In the genomic region with DNA sequence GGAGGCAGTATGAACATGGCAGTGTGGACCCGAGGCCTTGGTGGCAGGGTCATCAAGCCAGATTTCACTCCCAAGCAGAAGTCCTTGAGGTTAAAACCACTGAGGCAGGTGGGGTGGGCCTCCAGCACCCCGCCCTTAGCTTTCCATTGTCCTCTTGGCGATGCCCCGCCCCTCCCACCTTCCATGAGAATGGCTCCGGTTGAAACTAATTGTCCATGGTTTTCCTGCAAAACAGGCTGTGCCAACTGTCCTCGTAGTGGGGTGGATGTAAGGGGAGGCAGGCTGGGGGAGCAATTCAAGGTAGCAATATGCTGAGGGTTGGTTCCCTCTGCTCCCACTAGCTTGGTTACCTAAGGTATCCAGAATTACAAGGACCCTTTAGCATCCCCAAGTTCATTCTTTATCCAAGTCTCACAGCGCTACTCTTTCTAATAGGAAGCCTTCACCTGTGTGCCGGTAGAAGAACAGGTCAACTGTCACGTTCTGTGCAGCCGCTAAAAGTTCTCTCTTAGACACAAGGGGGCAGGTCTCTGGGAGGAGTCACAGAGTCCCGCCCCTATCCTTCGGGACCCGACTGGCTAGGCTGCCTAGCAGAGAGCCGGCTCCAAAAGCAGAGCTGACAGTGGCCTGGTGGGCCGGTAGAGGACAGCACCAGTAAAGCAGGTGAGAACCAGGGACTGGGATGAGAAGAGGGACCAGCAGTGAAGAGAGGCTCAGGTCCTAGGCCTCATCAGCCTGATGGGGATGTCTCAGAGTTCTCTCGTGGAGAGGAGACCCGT, we compare ENCODE assay signal across 8 mouse cellular contexts. TPM values are rescaled to one million over a fixed set of nuclear protein-coding genes. Genes with fewer than 3 reads are reported as not detected.
DNase-seq lines count a peak whose midpoint lies in the region; ATAC-seq lines count a peak whose summit lies in the region.

No protein-coding gene starts in this region.

- no peaks in the 10 kb centered on the region for H3K9me3 ChIP-seq in hindbrain, embryonic 12.5 days (replicated peaks)
- no peaks in the 10 kb centered on the region for H3K9me3 ChIP-seq in neural tube, embryonic 11.5 days (ENCODE audit: control insufficient read depth, low read length)

- no peak overlapping the region for H3K9ac ChIP-seq in hindbrain, embryonic 12.5 days
- H3K9ac ChIP-seq in neural tube, embryonic 11.5 days (ENCODE audit: low read length), result no peak overlapping the region

- WGBS in hindbrain, embryonic 12.5 days, result 13% methylated on average over 17 of the region's 17 CpGs
- WGBS in neural tube, embryonic 11.5 days, result 10% methylated on average over 17 of the region's 17 CpGs

- no peak overlapping the region for H3K4me3 ChIP-seq in hindbrain, embryonic 12.5 days
- H3K4me3 ChIP-seq in neural tube, embryonic 11.5 days (ENCODE audit: low read depth, low read length), result no peak overlapping the region

- ATAC-seq in CD4-positive, CD25-positive, alpha-beta regulatory T cell, adult 4 months, result peak; percentile 34
- ATAC-seq in hindbrain, embryonic 12.5 days (ENCODE audit: low FRiP score), result peak; percentile 66
- ATAC-seq in neural tube, embryonic 11.5 days (ENCODE audit: insufficient read depth, low FRiP score, low TSS enrichment), result peak; percentile 55; the same call in 1 of the 2 replicates
- ATAC-seq in cerebellum, adult (ENCODE audit: insufficient number of reproducible peaks, low FRiP score, low TSS enrichment), result no peak

- peak overlapping the region; percentile 34 for H3K4me2 ChIP-seq in hindbrain, embryonic 12.5 days (replicated peaks)
- peak overlapping the region; percentile 9; the same call in 1 of the 2 replicates for H3K4me2 ChIP-seq in neural tube, embryonic 11.5 days (ENCODE audit: low read depth)

- DNase-seq in ZHBTc4 (ENCODE audit: low read depth, low spot score) (peak; percentile 93), liver (peak; percentile 53)
- peak; percentile 47 for DNase-seq in neural tube, embryonic 11.5 days (ENCODE audit: low spot score)
- DNase-seq in frontal cortex, postnatal 10 days (ENCODE audit: low spot score in 2 of 2), result no peak
- no peak for DNase-seq in layer of hippocampus, postnatal 14 days (ENCODE audit: low spot score in 2 of 2)

- H3K4me1 ChIP-seq in hindbrain, embryonic 12.5 days, result 0 out of 2 replicates have a peak, but pooled peaks cover 2% of the 10 kb centered on the region
- H3K4me1 ChIP-seq in neural tube, embryonic 11.5 days (ENCODE audit: control insufficient read depth, insufficient read depth, low read length), result 0 out of 2 replicates have a peak, but pooled peaks cover 2% of the 10 kb centered on the region

- H3K36me3 ChIP-seq in hindbrain, embryonic 12.5 days, result no peaks in the 10 kb centered on the region
- H3K36me3 ChIP-seq in neural tube, embryonic 11.5 days (ENCODE audit: control insufficient read depth, insufficient read depth, low read length), result no peaks in the 10 kb centered on the region

- peaks cover 16% of the 10 kb centered on the region for H3K27me3 ChIP-seq in hindbrain, embryonic 12.5 days
- no peaks in the 10 kb centered on the region for H3K27me3 ChIP-seq in neural tube, embryonic 11.5 days (ENCODE audit: control insufficient read depth, insufficient read depth, low read length)

- H3K27ac ChIP-seq in hindbrain, embryonic 12.5 days, result no peak overlapping the region
- no peak overlapping the region for H3K27ac ChIP-seq in neural tube, embryonic 11.5 days (ENCODE audit: low read depth, low read length)

RNA-seq across cellular contexts. Expression of gene Psmb7, which starts 25.1 kb away (rescaled TPM):
- 10 to 100 TPM; 87.0 to 95.3 TPM for polyA plus RNA-seq in CD4-positive, CD25-positive, alpha-beta regulatory T cell, adult 4 months (2017; shearing (Covaris generic))
- polyA plus RNA-seq in hindbrain, embryonic 12.5 days (2016; fragmentation: Nextera tagmentation; extraction: Ambion mirVana), result 267 and 272 TPM in 2 replicates
- polyA plus RNA-seq in neural tube, embryonic 11.5 days (2014; fragmentation: Nextera tagmentation; extraction: Ambion mirVana), result 352 and 360 TPM in 2 replicates
- total RNA-seq in layer of hippocampus, postnatal 14 days (2021), result 100 to 1,000 TPM; 237 to 245 TPM

RNA-seq across cellular contexts. Expression of gene Nr5a1, which starts 45.4 kb away (rescaled TPM):
- polyA plus RNA-seq in CD4-positive, CD25-positive, alpha-beta regulatory T cell, adult 4 months (2017; shearing (Covaris generic)), result not detected
- polyA plus RNA-seq in hindbrain, embryonic 12.5 days (2016; fragmentation: Nextera tagmentation; extraction: Ambion mirVana), result 0.08 and 0.12 TPM in 2 replicates
- polyA plus RNA-seq in neural tube, embryonic 11.5 days (2014; fragmentation: Nextera tagmentation; extraction: Ambion mirVana), result 0.08 and 0.11 TPM in 2 replicates
- total RNA-seq in layer of hippocampus, postnatal 14 days (2021), result not detected

Comparison
In these comparisons a context has a peak if more than half of its experiments do, and no peak if none do; other contexts are left out.
1. DNase-seq: peak in ZHBTc4 (single experiment), liver (single experiment) and neural tube, embryonic 11.5 days (single experiment); none in frontal cortex, postnatal 10 days (0 of 2) and layer of hippocampus, postnatal 14 days (0 of 2).